In the genomic region with DNA sequence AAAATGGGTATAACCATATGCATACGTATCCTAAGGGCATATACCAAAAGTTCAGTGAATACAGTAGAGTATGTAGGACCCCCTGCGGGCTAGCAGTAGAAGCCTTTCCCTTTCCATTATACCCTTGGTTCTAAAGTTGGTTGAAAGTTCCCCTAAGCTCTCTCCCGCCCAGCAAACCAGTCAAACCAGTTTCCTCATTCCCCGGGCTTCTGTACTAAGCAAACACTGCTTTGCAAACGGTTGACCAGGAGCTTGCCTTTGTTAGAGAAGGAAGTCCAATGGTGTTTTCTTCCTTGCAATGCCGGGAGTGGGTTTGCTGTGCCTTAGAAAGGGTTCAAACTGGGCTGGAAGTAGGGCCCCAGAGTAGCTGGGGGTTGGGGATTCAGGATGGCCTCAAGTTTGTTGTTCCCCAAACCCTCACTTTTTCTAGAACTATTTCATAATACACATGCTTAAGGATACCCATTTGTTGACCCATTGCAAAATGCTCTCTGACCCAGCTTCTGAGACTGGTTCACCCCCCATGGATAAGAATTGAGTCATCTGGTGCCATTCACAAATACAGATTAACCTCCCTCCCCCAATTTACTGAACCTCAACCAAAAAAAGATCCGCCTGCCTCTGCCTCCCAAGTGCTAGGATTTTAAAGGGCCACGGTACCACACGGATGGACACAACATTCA, we compare ENCODE assay signal across 10 mouse cellular contexts. TPM values are rescaled to one million over a fixed set of nuclear protein-coding genes. Genes with fewer than 3 reads are reported as not detected.
A peak's percentile ranks its signal among the peaks of the same experiment; 100 is the strongest.
DNase-seq lines count a peak whose midpoint lies in the region; ATAC-seq and TF ChIP-seq lines count a peak whose summit lies in the region.
"Had no signal": no experiment of that assay in that cellular context is flagged by ENCODE, and none has a peak within 500 bp of the region (broad histone marks: within the 10 kb centered on the region; RNA-seq: fewer than 3 reads in every experiment).

No protein-coding gene starts in this region.

- no peak for ATAC-seq in embryonic facial prominence, embryonic 15.5 days (ENCODE audit: insufficient number of reproducible peaks, low FRiP score, low TSS enrichment, low read depth)
- ATAC-seq in midbrain, embryonic 13.5 days: no peak

- peaks cover 17% of the 10 kb centered on the region; the same call in 1 of the 2 replicates for H3K36me3 ChIP-seq in ES-E14 (ENCODE audit: control insufficient read depth, insufficient read depth, low read length, poor library complexity, severe bottlenecking)
- H3K36me3 ChIP-seq in embryonic facial prominence, embryonic 15.5 days: no peaks in the 10 kb centered on the region
- H3K36me3 ChIP-seq in midbrain, embryonic 13.5 days: no peaks in the 10 kb centered on the region

- H3K9ac ChIP-seq in ES-E14 (ENCODE audit: insufficient read depth, low read depth, low read length, poor library complexity, severe bottlenecking): peak overlapping the region; percentile 74
- H3K9ac ChIP-seq in embryonic facial prominence, embryonic 15.5 days: no peak overlapping the region
- H3K9ac ChIP-seq in midbrain, embryonic 13.5 days (replicated peaks): no peak overlapping the region

- H3K27me3 ChIP-seq in embryonic facial prominence, embryonic 15.5 days: peaks cover 8% of the 10 kb centered on the region
- H3K27me3 ChIP-seq in midbrain, embryonic 13.5 days: peaks cover 10% of the 10 kb centered on the region

- H3K4me2 ChIP-seq in embryonic facial prominence, embryonic 15.5 days (replicated peaks): no peak overlapping the region
- no peak overlapping the region for H3K4me2 ChIP-seq in midbrain, embryonic 13.5 days (replicated peaks)

- in situ Hi-C loops in ES-E14 (cut with MboI; ENCODE audit: low sequenced_read_pairs in 2 of 2, unreplicated experiment in 2 of 2): no loop called here

- DNase-seq in ES-E14 (ENCODE audit: low read depth, low spot score): no peak
- DNase-seq in kidney, postnatal 14 days: peak; percentile 54
- peak; percentile 82 for DNase-seq in lung, postnatal 36 days
- no peak for DNase-seq in cerebellum, postnatal 25 days
- DNase-seq in heart, adult 18-20 months: no peak
- DNase-seq in layer of hippocampus, postnatal 10 days (ENCODE audit: low spot score in 2 of 2): no peak

- H3K4me1 ChIP-seq in ES-E14 (ENCODE audit: control insufficient read depth in 2 of 2, insufficient read depth in 2 of 2, low read length in 2 of 2, poor library complexity in 1 of 2): peaks cover 31 to 52% of the 10 kb centered on the region in 2 experiments
- peaks cover 19% of the 10 kb centered on the region for H3K4me1 ChIP-seq in embryonic facial prominence, embryonic 15.5 days
- H3K4me1 ChIP-seq in midbrain, embryonic 13.5 days (replicated peaks): no peaks in the 10 kb centered on the region

- H3K27ac ChIP-seq in ES-E14 (ENCODE audit: insufficient read depth, low read depth, low read length, poor library complexity, severe bottlenecking): peak overlapping the region; percentile 98
- peak overlapping the region; percentile 44; the same call in 1 of the 2 replicates for H3K27ac ChIP-seq in embryonic facial prominence, embryonic 15.5 days (replicated peaks)
- no peak overlapping the region for H3K27ac ChIP-seq in midbrain, embryonic 13.5 days
- H3K27ac ChIP-seq: layer of hippocampus, adult 2 months had no signal

- 55% methylated on average over 9 of the region's 9 CpGs for WGBS in embryonic facial prominence, embryonic 15.5 days
- WGBS in midbrain, embryonic 13.5 days: 67% methylated on average over 9 of the region's 9 CpGs

- H3K9me3 ChIP-seq in ES-E14 (ENCODE audit: control insufficient read depth, insufficient read depth, low read depth, low read length): no peaks in the 10 kb centered on the region
- H3K9me3 ChIP-seq in embryonic facial prominence, embryonic 15.5 days (replicated peaks): no peaks in the 10 kb centered on the region
- no peaks in the 10 kb centered on the region for H3K9me3 ChIP-seq in midbrain, embryonic 13.5 days

- peak overlapping the region; percentile 14 to 44; a peak in 3 of 4 replicates for H3K4me3 ChIP-seq in ES-E14 (ENCODE audit: insufficient read depth in 1 of 2, low read depth in 1 of 2, low read length in 2 of 2, poor library complexity in 1 of 2, severe bottlenecking in 1 of 2)
- H3K4me3 ChIP-seq in embryonic facial prominence, embryonic 15.5 days (replicated peaks): no peak overlapping the region
- H3K4me3 ChIP-seq in midbrain, embryonic 13.5 days (replicated peaks): no peak overlapping the region
- H3K4me3 ChIP-seq: layer of hippocampus, adult 2 months had no signal

TF ChIP-seq in ES-E14, 5 proteins besides CTCF, POLR2A, EP300 and RAD21:
- TF ChIP-seq ZNF384 (IDR thresholded peaks at IDR 0.05; ENCODE audit: low read depth, low read length) (no peak), HCFC1 (IDR thresholded peaks at IDR 0.05; ENCODE audit: borderline replicate concordance, insufficient read depth, low read length) (no peak), ZC3H11A (IDR thresholded peaks at IDR 0.05; ENCODE audit: borderline replicate concordance, low read depth, low read length) (no peak), CHD2 (IDR thresholded peaks at IDR 0.05; ENCODE audit: low read depth, low read length) (no peak), MAFK (IDR thresholded peaks at IDR 0.05; ENCODE audit: insufficient read depth, low read depth, low read length) (no peak)

RNA-seq across cellular contexts. Expression of a gene that starts 7.9 kb away (rescaled TPM):
- total RNA-seq in ES-E14 (2012; rRNA removed): 254 and 424 TPM in 2 replicates
- 60.8 and 72.0 TPM in 2 replicates for polyA plus RNA-seq in embryonic facial prominence, embryonic 15.5 days (2015; fragmentation: Nextera tagmentation; extraction: Ambion mirVana)
- 3.3 and 4.0 TPM in 2 replicates for polyA plus RNA-seq in midbrain, embryonic 13.5 days (2015; fragmentation: Nextera tagmentation; extraction: Ambion mirVana)
- total RNA-seq in heart, adult 18-20 months (2021): 1 to 10 TPM in 1 of 2 experiments, not detected in 1; 1.4 TPM
- total RNA-seq in layer of hippocampus, postnatal 10 days (2021): 1 to 10 TPM in 1 of 2 experiments, under 1 TPM in 1; 0.46 to 1.7 TPM
- total RNA-seq: MEL had no signal

RNA-seq across cellular contexts. Expression of a gene that starts 37.8 kb away (rescaled TPM):
- 83.5 and 86.5 TPM in 2 replicates for total RNA-seq in ES-E14 (2012; rRNA removed)
- polyA plus RNA-seq in embryonic facial prominence, embryonic 15.5 days (2015; fragmentation: Nextera tagmentation; extraction: Ambion mirVana): 11.1 and 22.1 TPM in 2 replicates
- 7.6 and 9.2 TPM in 2 replicates for polyA plus RNA-seq in midbrain, embryonic 13.5 days (2015; fragmentation: Nextera tagmentation; extraction: Ambion mirVana)
- 100 to 1,000 TPM; 123 to 131 TPM for total RNA-seq in heart, adult 18-20 months (2021)
- total RNA-seq in layer of hippocampus, postnatal 10 days (2021): 100 to 1,000 TPM; 122 to 132 TPM

Comparison
In these comparisons a context has a peak if more than half of its experiments do, and no peak if none do; other contexts are left out.
1. DNase-seq: peak in kidney, postnatal 14 days (single experiment) and lung, postnatal 36 days (single experiment); none in ES-E14 (single experiment), cerebellum, postnatal 25 days (0 of 2), heart, adult 18-20 months (0 of 2) and layer of hippocampus, postnatal 10 days (0 of 2).
2. H3K4me3 ChIP-seq: peak in ES-E14 (2 of 2); none in embryonic facial prominence, embryonic 15.5 days (single experiment) and midbrain, embryonic 13.5 days (single experiment).
3. RNA of a gene that starts 7.9 kb away (total RNA-seq): 254 to 424 TPM in ES-E14; 0.46 to 1.7 TPM in layer of hippocampus, postnatal 10 days and 1.4 TPM in heart, adult 18-20 months; every median in the first group is over 10 times any median in the second.